Mouse (Mus musculus) lung, adult 18-20 months (tissue): ENCODE results near the gene Olfr967.
"Not testable (repeated sequence)": the region's sequence is repeated elsewhere in the genome, so short reads cannot be mapped to it uniquely, and the experiment has no call there.

Source experiments
- DNase-seq, 2 experiments: peaks; one replicate each; pipeline ENCODE4 v3.0.0; 2022; ENCODE audit warnings: mixed read lengths in 2 of 2

Gene Olfr967

GRCm38 (mm10) chr9:39745949-39746348 is at the start of gene Olfr967:
Gene Olfr967 (plus strand): TSS chr9:39746249.
- DNase-seq: no peak

DNA sequence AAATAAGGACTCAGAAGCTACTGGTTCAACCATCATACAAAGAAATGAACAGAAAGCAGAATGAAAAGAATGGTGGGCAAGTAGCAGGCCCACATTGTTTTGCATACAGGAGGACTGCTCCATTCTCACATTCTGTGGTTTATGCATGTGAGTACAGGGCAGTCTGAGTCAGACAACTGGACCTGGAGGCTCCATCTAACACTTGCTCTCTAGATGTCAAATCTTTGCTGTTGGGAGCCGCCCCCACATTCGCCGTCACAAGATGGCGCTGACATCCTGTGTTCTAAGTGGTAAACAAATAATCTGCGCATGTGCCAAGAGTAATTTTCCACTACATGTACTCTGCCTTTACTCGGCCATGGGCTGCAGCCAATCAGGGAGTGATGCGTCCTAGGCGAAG is 44.9 kb upstream of the Olfr967 start:
- DNase-seq: not testable (repeated sequence)

- no peak for DNase-seq
Measured at GRCm38 (mm10) chr9:39707017-39707416, 39.0 kb upstream of the Olfr967 start, which contains the start of gene Olfr149. Gene Olfr149 (minus strand): TSS chr9:39707117.

DNA sequence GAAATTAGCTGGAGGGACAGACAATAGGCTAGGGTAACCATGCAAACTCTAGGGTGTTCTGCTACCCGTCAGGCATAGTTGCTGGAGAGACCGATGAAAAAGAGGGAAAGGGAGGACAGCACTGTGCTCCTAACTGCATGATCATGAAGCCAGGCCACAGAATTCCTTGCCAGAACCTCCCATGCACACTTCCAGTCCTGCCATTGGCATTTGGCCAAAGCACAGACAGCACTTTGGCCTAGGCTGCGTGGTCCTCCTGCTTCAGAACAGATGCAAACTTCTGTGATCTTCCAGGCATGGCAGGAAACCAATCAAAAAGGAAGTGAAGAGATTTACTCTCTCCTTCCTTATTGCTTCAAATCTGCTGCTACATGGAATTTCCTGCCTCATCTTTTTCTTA is 37.1 kb upstream of the Olfr967 start:
- DNase-seq: no peak

- no peak for DNase-seq
Measured at GRCm38 (mm10) chr9:39711053-39711452, 35.0 kb upstream of the Olfr967 start, which contains the start of gene Olfr965. Gene Olfr965 (plus strand): TSS chr9:39711353.

GRCm38 (mm10) chr9:39730678-39731077 is 15.4 kb upstream of the Olfr967 start, which contains the start of gene Olfr150:
Gene Olfr150 (plus strand): TSS chr9:39730978.
- DNase-seq: no peak

DNA sequence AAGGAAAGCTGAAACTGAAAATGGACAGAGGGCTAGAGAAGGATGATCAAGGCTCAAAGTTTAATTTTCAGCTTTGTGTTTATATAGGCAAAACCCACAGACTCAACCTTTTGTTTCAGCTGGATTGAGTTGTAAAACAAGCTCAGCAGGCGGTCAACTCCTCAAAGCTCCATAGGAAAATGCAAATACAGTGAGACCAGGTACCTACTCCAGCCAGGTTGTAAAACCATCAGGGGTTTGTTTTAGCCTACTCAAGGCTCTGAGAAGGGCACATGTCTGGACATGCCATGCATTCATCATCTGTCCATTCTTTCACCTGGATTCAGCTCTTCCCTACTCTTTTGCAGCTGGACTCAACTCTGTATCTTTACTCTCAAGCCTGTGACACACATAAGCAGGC is 5.3 kb upstream of the Olfr967 start:
- DNase-seq: no peak

DNA sequence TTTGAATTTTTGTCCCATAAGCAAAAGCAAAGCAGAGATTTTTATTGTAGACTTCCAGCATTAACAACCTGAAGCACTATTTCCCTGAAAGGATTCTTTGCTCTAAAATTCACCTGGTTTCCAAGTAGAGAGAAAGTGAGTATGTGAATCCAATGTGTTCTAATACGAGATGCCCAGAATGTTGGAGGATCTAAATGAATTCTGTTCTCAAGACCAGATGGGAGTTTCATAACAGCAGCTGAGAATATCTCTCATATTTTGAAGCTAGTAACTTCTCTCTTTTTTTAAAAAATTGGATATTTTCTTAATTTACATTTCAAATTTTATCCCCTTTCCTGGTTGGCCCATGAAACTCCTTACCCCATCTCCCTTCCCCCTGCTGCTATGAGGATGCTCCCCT is 379 bp downstream of the Olfr967 start:
- no peak for DNase-seq

DNA sequence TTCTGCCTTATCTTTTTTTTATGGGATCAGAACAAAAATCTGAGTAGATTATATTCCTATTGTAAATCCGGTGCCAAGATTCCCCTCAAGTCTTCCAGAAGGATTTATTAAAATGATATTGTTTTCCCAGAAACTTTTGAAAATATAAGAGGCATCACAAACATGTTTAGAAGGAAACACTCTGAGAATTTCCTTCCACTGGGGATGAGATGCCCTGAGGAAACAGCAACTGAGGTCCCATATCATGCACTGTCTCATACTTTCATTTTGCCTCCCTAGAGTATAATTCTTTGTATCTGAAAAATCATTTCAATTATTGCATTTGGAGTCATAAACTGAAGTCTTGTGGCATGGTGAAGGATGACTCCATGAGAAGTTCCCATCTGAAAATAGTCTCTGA is 37.1 kb downstream of the Olfr967 start, which contains the start of gene Olfr968:
Gene Olfr968, minus strand, starts transcription at position 101 of the 400 bp plus-strand sequence.
- DNase-seq: no peak

- no peak for DNase-seq
Measured at GRCm38 (mm10) chr9:39790558-39790957, 44.5 kb downstream of the Olfr967 start, which contains the start of gene Olfr969. Gene Olfr969 (plus strand): TSS chr9:39790945.
